Mouse (Mus musculus) liver, embryonic 12.5 days (tissue): ENCODE measurements at regions not wholly inside any gene's neighbourhood (a gene's known extent, or its start where the extent isn't known, plus 50 kb on each side); places are given as distances from the start of the nearest gene placed in this dataset.

Experiments
- ATAC-seq: fragments of 200-750 bp; cut with Nextera tagmentation; 2 replicates; pipeline ENCODE4 v1.8.0; 2017; ENCODE audit warnings: moderate number of reproducible peaks, mild to moderate bottlenecking, moderate library complexity
- H3K27ac ChIP-seq: fragments of 300-500 bp; sonication (generic); 2 replicates; pipeline ENCODE4 v1.5.1; 2016; ENCODE audit warnings: mild to moderate bottlenecking
- H3K27me3 ChIP-seq: fragments of 300-500 bp; sonication (generic); replicated peaks from 2 replicates; pipeline ENCODE4 v1.6.1; 2016; ENCODE audit warnings: mild to moderate bottlenecking, moderate library complexity
- H3K36me3 ChIP-seq: fragments of 300-500 bp; sonication (generic); 2 replicates; pipeline ENCODE4 v1.6.1; 2016; ENCODE audit warnings: mild to moderate bottlenecking, moderate library complexity
- H3K4me1 ChIP-seq: fragments of 300-500 bp; sonication (generic); 2 replicates; pipeline ENCODE4 v1.6.1; 2016
- H3K4me2 ChIP-seq: fragments of 300-500 bp; sonication (generic); 2 replicates; pipeline ENCODE4 v1.6.1; 2016; ENCODE audit warnings: mild to moderate bottlenecking, moderate library complexity
- H3K4me3 ChIP-seq: fragments of 300-500 bp; sonication (generic); 2 replicates; pipeline ENCODE4 v1.5.1; 2016; ENCODE audit warnings: mild to moderate bottlenecking, moderate library complexity
- H3K9ac ChIP-seq: fragments of 300-500 bp; sonication (generic); 2 replicates; pipeline ENCODE4 v1.6.1; 2016; ENCODE audit warnings: mild to moderate bottlenecking, moderate library complexity
- H3K9me3 ChIP-seq: fragments of 300-500 bp; sonication (generic); replicated peaks from 2 replicates; pipeline ENCODE4 v1.6.1; 2016; ENCODE audit warnings: mild to moderate bottlenecking, moderate library complexity
- WGBS: fragments of 180-500 bp; shearing (Covaris S2); methylation state at CpG from one replicate; pipeline ENCODE4 v1.1.7; 2016; ENCODE audit not compliant: insufficient replicate concordance; 5-methylcytosine and 5-hydroxymethylcytosine counted together

- WGBS = 66% methylated on average over 16 of the region's 16 CpGs
- Histone ChIP-seq H3K9ac (no peak overlapping the region), H3K36me3 (no peaks in the 10 kb centered on the region), H3K4me1 (no peaks in the 10 kb centered on the region), H3K27me3 (no peaks in the 10 kb centered on the region), H3K27ac (no peak overlapping the region), H3K9me3 (no peaks in the 10 kb centered on the region), H3K4me2 (no peak overlapping the region), H3K4me3 (no peak overlapping the region)
- no peak for ATAC-seq
Measured at GRCm38 (mm10) chr10:119031282-119032275, 161.6 kb upstream of the Dyrk2 start.

- no peaks in the 10 kb centered on the region for H3K36me3 ChIP-seq
- no peaks in the 10 kb centered on the region for H3K4me1 ChIP-seq
- no peaks in the 10 kb centered on the region for H3K27me3 ChIP-seq
- H3K9me3 ChIP-seq = no peaks in the 10 kb centered on the region
- H3K9ac ChIP-seq = no peak overlapping the region
- H3K4me2 ChIP-seq = no peak overlapping the region
- no peak for ATAC-seq
- 30% methylated on average over 3 of the region's 3 CpGs for WGBS
- H3K4me3 ChIP-seq = no peak overlapping the region
- no peak overlapping the region for H3K27ac ChIP-seq
Measured at GRCm38 (mm10) chr10:119028480-119029137, 158.6 kb upstream of the Dyrk2 start.

- no peaks in the 10 kb centered on the region for H3K36me3 ChIP-seq
- H3K27ac ChIP-seq = no peak overlapping the region
- H3K4me1 ChIP-seq = no peaks in the 10 kb centered on the region
- no peak overlapping the region for H3K4me3 ChIP-seq
- H3K4me2 ChIP-seq = no peak overlapping the region
- no peaks in the 10 kb centered on the region for H3K27me3 ChIP-seq
- H3K9ac ChIP-seq = no peak overlapping the region
- no peaks in the 10 kb centered on the region for H3K9me3 ChIP-seq
- WGBS = 38% methylated on average over 6 of the region's 6 CpGs
- ATAC-seq = no peak
Measured at GRCm38 (mm10) chr10:119027241-119027901, 157.4 kb upstream of the Dyrk2 start.

GRCm38 (mm10) chr10:119026291-119026690 is 156.3 kb upstream of the Dyrk2 start:
- Histone ChIP-seq H3K27me3 (no peaks in the 10 kb centered on the region), H3K4me3 (no peak overlapping the region), H3K4me2 (no peak overlapping the region), H3K27ac (no peak overlapping the region), H3K4me1 (no peaks in the 10 kb centered on the region), H3K36me3 (no peaks in the 10 kb centered on the region), H3K9me3 (no peaks in the 10 kb centered on the region), H3K9ac (no peak overlapping the region)
- WGBS = 44% methylated on average over 4 of the region's 4 CpGs
- ATAC-seq = no peak

- no peak overlapping the region for H3K27ac ChIP-seq
- no peaks in the 10 kb centered on the region for H3K36me3 ChIP-seq
- no peak overlapping the region for H3K4me3 ChIP-seq
- H3K9me3 ChIP-seq = no peaks in the 10 kb centered on the region
- no peak overlapping the region for H3K9ac ChIP-seq
- no peaks in the 10 kb centered on the region for H3K4me1 ChIP-seq
- no peaks in the 10 kb centered on the region for H3K27me3 ChIP-seq
- no peak for ATAC-seq
- WGBS = 57% methylated on average over 9 of the region's 9 CpGs
- H3K4me2 ChIP-seq = no peak overlapping the region
Measured at GRCm38 (mm10) chr10:119024425-119024824, 154.4 kb upstream of the Dyrk2 start.

GRCm38 (mm10) chr10:119019082-119019481 is 149.1 kb upstream of the Dyrk2 start:
- Histone ChIP-seq H3K9me3 (no peaks in the 10 kb centered on the region), H3K9ac (no peak overlapping the region), H3K4me2 (no peak overlapping the region), H3K4me3 (no peak overlapping the region), H3K36me3 (no peaks in the 10 kb centered on the region), H3K27ac (no peak overlapping the region), H3K27me3 (no peaks in the 10 kb centered on the region), H3K4me1 (no peaks in the 10 kb centered on the region)
- WGBS = 79% methylated on average over 10 of the region's 10 CpGs
- ATAC-seq = no peak

- no peak for ATAC-seq
- no peak overlapping the region for H3K4me3 ChIP-seq
- no peaks in the 10 kb centered on the region for H3K36me3 ChIP-seq
- no peaks in the 10 kb centered on the region for H3K27me3 ChIP-seq
- no peak overlapping the region for H3K4me2 ChIP-seq
- no peak overlapping the region for H3K27ac ChIP-seq
- WGBS = 71% methylated on average over 4 of the region's 4 CpGs
- H3K9ac ChIP-seq = no peak overlapping the region
- H3K9me3 ChIP-seq = no peaks in the 10 kb centered on the region
- H3K4me1 ChIP-seq = no peaks in the 10 kb centered on the region
Measured at GRCm38 (mm10) chr10:119018490-119018889, 148.5 kb upstream of the Dyrk2 start.

- no peak for ATAC-seq
- Histone ChIP-seq H3K4me2 (no peak overlapping the region), H3K36me3 (no peaks in the 10 kb centered on the region), H3K4me1 (no peaks in the 10 kb centered on the region), H3K27me3 (no peaks in the 10 kb centered on the region), H3K27ac (no peak overlapping the region), H3K9me3 (no peaks in the 10 kb centered on the region), H3K4me3 (no peak overlapping the region), H3K9ac (no peak overlapping the region)
- 73% methylated on average over 8 of the region's 8 CpGs for WGBS
Measured at GRCm38 (mm10) chr10:119016104-119016503, 146.1 kb upstream of the Dyrk2 start.

GRCm38 (mm10) chr10:119015311-119016055 is 145.5 kb upstream of the Dyrk2 start:
- Histone ChIP-seq H3K4me3 (no peak overlapping the region), H3K36me3 (no peaks in the 10 kb centered on the region), H3K27ac (no peak overlapping the region), H3K27me3 (no peaks in the 10 kb centered on the region), H3K4me1 (no peaks in the 10 kb centered on the region), H3K4me2 (no peak overlapping the region), H3K9ac (no peak overlapping the region), H3K9me3 (no peaks in the 10 kb centered on the region)
- WGBS = 76% methylated on average over 16 of the region's 16 CpGs
- ATAC-seq = no peak

- H3K27me3 ChIP-seq = no peaks in the 10 kb centered on the region
- no peaks in the 10 kb centered on the region for H3K9me3 ChIP-seq
- no peaks in the 10 kb centered on the region for H3K4me1 ChIP-seq
- 72% methylated on average over 4 of the region's 4 CpGs for WGBS
- H3K4me3 ChIP-seq = no peak overlapping the region
- no peak overlapping the region for H3K27ac ChIP-seq
- H3K4me2 ChIP-seq = no peak overlapping the region
- ATAC-seq = no peak
- no peaks in the 10 kb centered on the region for H3K36me3 ChIP-seq
- H3K9ac ChIP-seq = no peak overlapping the region
Measured at GRCm38 (mm10) chr10:119014731-119015130, 144.7 kb upstream of the Dyrk2 start.

- Histone ChIP-seq H3K27me3 (no peaks in the 10 kb centered on the region), H3K4me2 (no peak overlapping the region), H3K27ac (no peak overlapping the region), H3K4me3 (no peak overlapping the region), H3K36me3 (no peaks in the 10 kb centered on the region), H3K4me1 (no peaks in the 10 kb centered on the region), H3K9me3 (no peaks in the 10 kb centered on the region), H3K9ac (no peak overlapping the region)
- 57% methylated on average over 4 of the region's 4 CpGs for WGBS
- no peak for ATAC-seq
Measured at GRCm38 (mm10) chr10:119013758-119014157, 143.7 kb upstream of the Dyrk2 start.
